Mouse (Mus musculus): ENCODE results near the gene Prps1l1. TPM values are rescaled to one million over a fixed set of nuclear protein-coding genes. Genes with fewer than 3 reads are reported as not detected.
A peak's percentile ranks its signal among the peaks of the same experiment; 100 is the strongest.

Gene Prps1l1
- polyA plus RNA-seq (2015; fragmentation: Nextera tagmentation; extraction: Ambion mirVana): not detected in 2 replicates

DNA sequence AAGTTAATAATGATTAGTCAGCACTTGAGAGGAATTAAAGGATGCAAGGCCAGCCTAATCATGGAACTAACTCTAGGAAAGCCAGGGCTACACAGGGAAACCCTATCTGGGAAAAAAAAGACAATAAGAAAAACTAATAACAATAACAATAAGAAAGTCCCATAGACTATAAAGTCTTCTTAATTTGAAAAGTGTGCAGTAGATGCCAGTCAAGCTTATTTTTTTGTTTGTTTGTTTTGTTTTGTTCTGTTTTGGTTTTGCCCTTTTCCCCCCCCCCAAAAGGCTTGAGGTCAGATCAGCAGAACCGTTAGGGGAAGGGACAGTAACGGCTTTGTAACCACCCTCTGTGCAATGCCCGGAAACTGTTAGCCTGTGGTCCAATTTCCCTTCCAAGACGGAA is at the start of gene Prps1l1:
Gene Prps1l1, plus strand, starts transcription at position 301 of the 400 bp plus-strand sequence.
- ATAC-seq (ENCODE audit: low FRiP score): no peak
- Histone ChIP-seq H3K36me3 (no peaks in the 10 kb centered on the region), H3K27me3 (no peaks in the 10 kb centered on the region), H3K27ac (no peak within 1 kb of the TSS), H3K4me2 (no peak within 1 kb of the TSS), H3K9ac (no peak within 1 kb of the TSS), H3K9me3 (no peaks in the 10 kb centered on the region), H3K4me1 (replicated peaks) (no peaks in the 10 kb centered on the region), H3K4me3 (no peak within 1 kb of the TSS)
- WGBS: 87% methylated on average over 4 of the region's 4 CpGs

DNA sequence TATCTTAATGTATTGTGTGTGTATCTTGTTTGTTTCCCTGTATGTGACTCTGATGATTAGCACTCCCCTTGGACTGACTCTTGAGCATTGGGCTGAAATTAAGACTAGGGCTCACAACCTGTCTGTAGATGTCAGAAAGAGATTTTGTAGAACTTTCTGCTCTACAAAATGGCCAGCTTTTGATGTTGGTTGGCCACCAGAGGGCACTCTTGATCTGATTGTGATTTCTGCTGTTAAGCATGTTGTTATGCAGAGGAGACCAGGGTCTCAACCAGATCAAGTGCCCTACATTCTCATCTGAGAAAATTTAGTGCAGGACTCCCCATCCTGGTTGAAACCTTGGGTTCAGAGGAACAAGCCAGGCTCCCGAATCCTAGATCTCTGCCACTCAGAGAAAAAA is 46.6 kb upstream of the Prps1l1 start:
- peaks cover 8% of the 10 kb centered on the region; the same call in 1 of the 2 replicates for H3K9me3 ChIP-seq
- no peaks in the 10 kb centered on the region for H3K27me3 ChIP-seq
- no peaks in the 10 kb centered on the region for H3K36me3 ChIP-seq
- H3K4me1 ChIP-seq (replicated peaks): no peaks in the 10 kb centered on the region
- no peak overlapping the region for H3K4me3 ChIP-seq
- H3K9ac ChIP-seq: no peak overlapping the region
- no peak for ATAC-seq (ENCODE audit: low FRiP score)
- H3K4me2 ChIP-seq: no peak overlapping the region
- WGBS: 96% methylated on average over 1 of the region's 1 CpGs
- no peak overlapping the region for H3K27ac ChIP-seq

DNA sequence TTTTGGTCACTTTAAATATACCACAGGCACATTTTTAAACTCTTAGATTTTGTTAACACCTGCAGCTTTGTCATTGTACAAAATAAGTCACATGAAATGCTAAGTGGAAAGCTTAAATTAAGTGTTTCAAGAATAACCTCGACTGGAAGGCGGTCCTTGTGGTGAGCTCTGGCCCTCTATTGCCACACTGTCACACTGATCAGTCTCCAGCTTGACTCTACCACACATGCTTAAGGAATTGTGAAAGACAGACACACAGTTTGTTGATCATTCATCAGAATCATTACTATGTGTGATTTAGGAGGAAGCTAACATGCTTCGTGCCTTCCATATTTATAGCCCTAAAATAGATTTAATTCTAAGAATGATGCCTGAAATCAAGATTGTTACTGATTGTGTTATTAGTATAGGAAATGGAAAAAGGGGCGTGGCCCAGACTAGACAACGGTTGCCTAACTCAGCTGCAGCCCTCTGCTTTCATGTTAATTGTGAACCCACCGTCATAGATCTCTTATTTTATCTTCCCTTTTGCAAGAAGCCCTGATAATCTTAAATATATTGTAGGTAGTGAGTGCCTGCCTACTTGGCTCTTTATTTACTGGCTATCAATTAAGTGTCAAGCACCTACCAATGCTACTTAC is 35.4 kb upstream of the Prps1l1 start:
- ATAC-seq (ENCODE audit: low FRiP score): no peak
- WGBS: 90% methylated on average over 6 of the region's 6 CpGs

DNA sequence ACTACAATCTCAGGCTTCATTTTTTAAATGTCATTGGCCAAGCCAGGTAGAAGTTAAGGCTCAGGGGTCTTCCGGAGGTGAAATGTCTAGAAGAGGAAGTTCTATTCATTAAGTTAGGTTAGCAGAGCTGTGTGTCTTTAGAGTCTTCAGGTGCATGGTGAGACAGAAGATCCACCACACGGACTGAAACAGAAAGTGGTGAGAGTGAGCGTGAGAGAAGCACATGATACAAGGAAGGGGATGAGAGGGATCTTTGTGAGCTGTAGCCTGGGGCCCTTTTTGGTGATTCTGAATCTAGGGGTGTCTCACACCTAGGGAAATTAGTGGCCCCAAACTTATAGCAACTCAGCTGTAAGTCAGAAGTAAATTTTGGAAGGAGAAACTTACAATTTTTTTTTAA is 8.6 kb upstream of the Prps1l1 start:
- Histone ChIP-seq H3K36me3 (no peaks in the 10 kb centered on the region), H3K4me1 (replicated peaks) (no peaks in the 10 kb centered on the region), H3K9ac (no peak overlapping the region), H3K9me3 (no peaks in the 10 kb centered on the region), H3K27me3 (no peaks in the 10 kb centered on the region), H3K4me2 (no peak overlapping the region), H3K4me3 (no peak overlapping the region), H3K27ac (no peak overlapping the region)
- no peak for ATAC-seq (ENCODE audit: low FRiP score)
- 95% methylated on average over 3 of the region's 3 CpGs for WGBS

More for the DNA sequence above, 35.4 kb upstream of the Prps1l1 start:
- Histone ChIP-seq H3K4me3 (no peak overlapping the region), H3K9ac (no peak overlapping the region), H3K27me3 (no peaks in the 10 kb centered on the region), H3K27ac (no peak overlapping the region), H3K9me3 (no peaks in the 10 kb centered on the region), H3K36me3 (no peaks in the 10 kb centered on the region), H3K4me1 (replicated peaks) (no peaks in the 10 kb centered on the region), H3K4me2 (no peak overlapping the region)

DNA sequence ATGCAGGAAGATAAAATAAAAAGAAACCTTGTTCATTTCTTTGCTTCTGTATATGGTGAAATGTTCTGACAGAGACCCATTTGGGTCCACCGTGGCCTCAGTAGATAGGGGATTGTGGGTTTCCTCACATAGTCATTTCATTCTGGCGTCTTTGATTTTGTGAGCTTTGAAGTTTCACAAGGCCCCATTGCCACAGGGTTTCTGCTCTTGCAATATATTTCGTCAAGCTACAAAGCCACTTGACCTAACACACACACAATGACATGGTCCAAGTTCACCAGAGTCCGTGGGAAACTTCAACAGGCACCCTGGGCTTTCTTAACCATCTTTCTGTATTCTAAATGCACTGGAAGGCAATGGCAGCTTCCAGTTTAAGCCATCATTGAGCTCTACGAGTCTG is 1.3 kb downstream of the Prps1l1 start:
- H3K27me3 ChIP-seq: no peaks in the 10 kb centered on the region
- no peaks in the 10 kb centered on the region for H3K4me1 ChIP-seq (replicated peaks)
- no peak overlapping the region for H3K4me2 ChIP-seq
- WGBS: 88% methylated on average over 5 of the region's 5 CpGs
- H3K27ac ChIP-seq: no peak overlapping the region
- ATAC-seq (ENCODE audit: low FRiP score): no peak
- H3K4me3 ChIP-seq: no peak overlapping the region
- no peaks in the 10 kb centered on the region for H3K9me3 ChIP-seq
- H3K9ac ChIP-seq: no peak overlapping the region
- no peaks in the 10 kb centered on the region for H3K36me3 ChIP-seq

DNA sequence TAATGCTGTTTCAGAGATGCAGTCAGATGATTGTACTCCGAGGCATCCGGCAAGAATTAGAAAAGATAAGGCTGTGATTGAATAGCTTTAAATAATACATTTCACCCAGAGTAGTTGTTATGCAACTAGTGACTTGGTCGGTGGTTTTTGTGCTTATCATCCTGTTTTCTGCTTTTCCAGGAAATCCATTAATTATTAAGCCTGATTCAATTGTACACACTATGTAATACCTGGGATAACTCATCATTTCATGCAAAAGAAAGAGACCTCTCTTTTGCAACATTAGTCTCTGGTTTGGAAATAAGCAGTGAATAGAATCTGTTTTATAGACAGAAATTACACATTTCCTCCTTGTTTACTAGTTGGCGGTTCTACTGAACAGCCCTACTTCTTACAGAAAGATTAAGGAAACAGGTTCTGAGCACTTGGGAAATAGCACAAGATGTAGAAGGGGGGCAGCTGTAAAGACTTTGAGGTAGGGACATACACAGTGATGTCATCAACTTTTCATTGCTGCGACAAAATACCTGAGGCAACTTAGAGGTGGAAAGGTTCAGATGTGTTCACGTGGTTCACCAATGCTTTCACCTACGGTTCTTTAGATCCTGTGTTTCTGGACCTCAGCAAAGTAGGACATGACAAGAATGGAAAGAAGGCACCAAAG is 5.1 kb downstream of the Prps1l1 start:
- no peaks in the 10 kb centered on the region for H3K9me3 ChIP-seq
- ATAC-seq (ENCODE audit: low FRiP score): no peak
- no peaks in the 10 kb centered on the region for H3K4me1 ChIP-seq (replicated peaks)
- no peak overlapping the region for H3K4me2 ChIP-seq
- H3K4me3 ChIP-seq: no peak overlapping the region
- 78% methylated on average over 7 of the region's 7 CpGs for WGBS
- H3K36me3 ChIP-seq: no peaks in the 10 kb centered on the region
- no peak overlapping the region for H3K9ac ChIP-seq
- no peak overlapping the region for H3K27ac ChIP-seq
- H3K27me3 ChIP-seq: no peaks in the 10 kb centered on the region

DNA sequence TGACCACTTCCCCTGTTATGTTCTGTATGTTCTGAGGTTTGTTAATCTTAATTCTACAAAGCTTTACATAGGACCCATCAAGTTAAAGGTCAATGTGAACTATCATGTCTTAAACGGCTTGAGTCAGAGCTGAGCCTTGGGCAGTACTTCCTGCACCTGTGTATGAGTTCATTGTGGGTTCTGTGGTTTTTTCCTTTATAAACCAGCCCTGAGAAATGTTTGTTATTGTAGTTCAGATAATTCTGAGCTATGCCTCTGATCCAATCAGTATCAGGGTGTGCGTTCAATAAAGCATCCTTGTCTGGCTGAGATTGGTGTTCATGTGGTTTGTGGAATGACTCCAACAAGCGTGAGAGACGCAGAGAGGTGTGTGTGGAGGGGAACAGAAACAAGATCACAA is 5.8 kb downstream of the Prps1l1 start:
- Histone ChIP-seq H3K27me3 (no peaks in the 10 kb centered on the region), H3K4me1 (replicated peaks) (no peaks in the 10 kb centered on the region), H3K4me3 (no peak overlapping the region), H3K36me3 (no peaks in the 10 kb centered on the region), H3K9me3 (no peaks in the 10 kb centered on the region), H3K9ac (no peak overlapping the region), H3K4me2 (no peak overlapping the region), H3K27ac (no peak overlapping the region)
- WGBS: 93% methylated on average over 4 of the region's 4 CpGs
- no peak for ATAC-seq (ENCODE audit: low FRiP score)

DNA sequence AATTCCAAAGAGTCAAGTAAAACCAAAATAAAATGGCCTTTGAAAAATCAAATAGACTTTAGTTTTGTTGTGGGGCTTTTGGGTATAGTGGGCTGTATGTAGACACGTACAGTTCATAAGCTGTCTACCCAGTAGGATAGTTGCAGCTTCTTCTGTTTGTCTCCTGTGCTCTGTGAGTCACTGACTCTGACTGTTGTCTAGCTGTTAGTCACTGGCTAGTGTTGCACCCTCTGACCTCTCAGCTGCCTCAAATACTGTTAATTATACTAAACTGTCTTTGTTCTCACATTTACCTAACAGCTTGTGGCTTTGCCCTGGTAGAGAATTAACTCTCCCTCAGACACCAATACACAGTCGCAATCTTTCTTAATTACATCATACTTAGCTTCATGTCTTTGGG is 7.3 kb downstream of the Prps1l1 start:
- no peak overlapping the region for H3K4me2 ChIP-seq
- H3K27me3 ChIP-seq: no peaks in the 10 kb centered on the region
- H3K9me3 ChIP-seq: no peaks in the 10 kb centered on the region
- no peak overlapping the region for H3K27ac ChIP-seq
- no peak overlapping the region for H3K9ac ChIP-seq
- no peak overlapping the region for H3K4me3 ChIP-seq
- no peak for ATAC-seq (ENCODE audit: low FRiP score)
- H3K36me3 ChIP-seq: no peaks in the 10 kb centered on the region
- no peaks in the 10 kb centered on the region for H3K4me1 ChIP-seq (replicated peaks)
- WGBS: 87% methylated on average over 2 of the region's 2 CpGs

DNA sequence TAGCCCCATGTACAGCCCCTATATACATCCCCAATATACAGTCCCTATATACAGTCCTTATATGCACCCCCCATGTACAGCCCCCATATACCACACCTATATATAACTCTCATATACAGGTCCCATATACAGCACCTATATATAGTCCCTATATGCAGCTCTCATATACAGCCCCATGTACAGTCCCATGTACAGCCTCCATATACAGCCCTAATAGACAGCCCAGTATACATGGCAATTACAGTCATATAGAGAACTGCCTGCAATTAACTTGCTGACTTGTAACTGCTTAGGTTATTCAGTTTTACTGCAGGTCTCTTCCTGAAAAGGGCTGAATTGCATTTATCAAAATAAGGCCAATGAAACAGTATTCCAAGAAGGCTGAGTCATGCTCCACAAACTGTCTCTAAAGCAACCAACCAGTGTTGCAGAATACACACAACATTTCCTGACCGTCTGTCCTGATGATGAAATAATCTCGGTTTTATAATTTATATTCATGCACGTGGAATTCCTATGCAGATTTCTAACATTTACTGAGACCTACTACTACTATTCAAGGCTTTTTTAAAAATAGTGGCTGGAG is 13.1 kb downstream of the Prps1l1 start:
- Histone ChIP-seq H3K4me2 (no peak overlapping the region), H3K9ac (no peak overlapping the region), H3K27me3 (no peaks in the 10 kb centered on the region), H3K4me3 (no peak overlapping the region), H3K4me1 (replicated peaks) (0 out of 2 replicates have a peak, but pooled peaks cover 5% of the 10 kb centered on the region), H3K9me3 (no peaks in the 10 kb centered on the region), H3K36me3 (no peaks in the 10 kb centered on the region), H3K27ac (no peak overlapping the region)
- WGBS: 93% methylated on average over 3 of the region's 3 CpGs
- no peak for ATAC-seq (ENCODE audit: low FRiP score)

DNA sequence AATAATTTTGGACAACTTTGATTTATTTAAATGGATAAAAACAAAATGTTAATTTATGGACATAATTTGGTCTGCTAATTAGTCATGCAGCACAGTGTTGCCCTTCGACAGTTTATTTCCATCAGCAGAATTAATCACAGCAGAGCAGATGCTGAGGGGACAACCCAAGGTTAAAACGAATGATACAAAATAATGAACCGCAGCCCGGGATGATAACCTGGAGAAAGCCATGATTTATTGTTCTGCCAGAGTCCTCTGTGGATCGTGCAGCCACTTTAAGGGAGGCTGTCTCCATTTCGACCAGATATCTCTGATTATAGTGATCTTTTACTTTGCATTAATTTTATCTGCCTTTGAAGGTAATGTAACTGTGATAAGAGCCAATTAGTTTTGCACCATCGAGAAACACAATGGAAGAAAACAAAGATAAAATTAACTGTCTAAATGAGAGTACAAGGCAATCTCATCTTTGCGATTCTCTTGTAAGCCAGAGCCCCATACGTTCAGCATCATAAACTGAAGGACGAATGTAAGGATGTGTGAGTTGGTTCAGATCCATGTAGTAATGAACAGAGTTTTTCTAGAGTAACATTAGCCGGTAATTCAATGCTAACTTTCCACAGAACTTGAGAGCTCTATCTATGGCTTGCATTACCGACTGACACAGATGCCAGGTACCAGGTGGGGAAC is 14.4 kb downstream of the Prps1l1 start:
- Histone ChIP-seq H3K36me3 (no peaks in the 10 kb centered on the region), H3K4me1 (replicated peaks) (0 out of 2 replicates have a peak, but pooled peaks cover 5% of the 10 kb centered on the region), H3K4me2 (no peak overlapping the region), H3K9ac (no peak overlapping the region), H3K9me3 (no peaks in the 10 kb centered on the region), H3K27me3 (no peaks in the 10 kb centered on the region), H3K27ac (peak overlapping the region; percentile 27), H3K4me3 (no peak overlapping the region)
- WGBS: 55% methylated on average over 12 of the region's 12 CpGs
- ATAC-seq (ENCODE audit: low FRiP score): peak; percentile 80

DNA sequence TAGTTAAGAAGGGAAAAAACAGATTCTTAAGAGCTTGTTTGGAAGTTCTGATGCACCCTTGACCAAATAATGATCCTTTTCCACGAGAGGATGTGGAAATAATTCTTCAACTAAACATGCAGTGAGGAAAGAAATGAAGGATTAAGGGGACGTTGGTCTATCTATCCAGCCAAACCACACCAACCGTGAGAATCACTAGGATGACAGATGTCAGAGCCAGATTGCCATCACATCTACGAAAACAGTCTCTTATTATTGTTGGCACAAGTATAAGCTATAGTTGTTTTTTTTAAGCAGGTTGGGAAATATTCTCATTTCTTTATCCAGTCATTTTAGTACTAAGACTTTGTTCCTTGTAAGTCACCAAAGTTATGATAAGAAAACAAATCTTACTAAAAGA is 15.8 kb downstream of the Prps1l1 start:
- no peak overlapping the region for H3K27ac ChIP-seq
- no peak overlapping the region for H3K9ac ChIP-seq
- no peaks in the 10 kb centered on the region for H3K9me3 ChIP-seq
- ATAC-seq (ENCODE audit: low FRiP score): no peak
- H3K36me3 ChIP-seq: no peaks in the 10 kb centered on the region
- H3K27me3 ChIP-seq: no peaks in the 10 kb centered on the region
- 0 out of 2 replicates have a peak, but pooled peaks cover 5% of the 10 kb centered on the region for H3K4me1 ChIP-seq (replicated peaks)
- WGBS: 77% methylated on average over 4 of the region's 4 CpGs
- no peak overlapping the region for H3K4me3 ChIP-seq
- no peak overlapping the region for H3K4me2 ChIP-seq

DNA sequence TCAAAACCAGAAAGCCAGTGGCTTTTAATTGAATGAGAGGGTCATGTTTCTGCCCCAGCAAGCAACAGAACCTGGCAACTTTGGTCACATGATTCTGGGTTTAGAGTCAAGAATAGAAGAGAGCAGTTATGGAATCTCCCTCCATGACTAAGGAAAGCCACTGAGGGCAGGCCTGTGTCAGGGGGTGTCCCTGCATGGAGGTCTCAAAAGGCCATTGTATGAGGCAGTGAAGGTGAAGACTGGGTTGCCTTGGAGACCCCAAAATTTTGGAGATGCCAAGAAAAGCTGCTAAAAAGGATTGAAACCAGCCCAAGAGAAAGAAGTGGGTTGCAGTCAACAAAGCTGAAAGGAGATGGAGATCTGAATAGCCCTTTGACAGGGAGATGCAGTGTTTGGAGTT is 21.2 kb downstream of the Prps1l1 start:
- Histone ChIP-seq H3K27me3 (no peaks in the 10 kb centered on the region), H3K4me2 (no peak overlapping the region), H3K4me1 (replicated peaks) (peaks cover 14% of the 10 kb centered on the region), H3K4me3 (no peak overlapping the region), H3K27ac (no peak overlapping the region), H3K9ac (no peak overlapping the region), H3K9me3 (no peaks in the 10 kb centered on the region), H3K36me3 (no peaks in the 10 kb centered on the region)
- ATAC-seq (ENCODE audit: low FRiP score): no peak
